Mouse (Mus musculus) lung, postnatal 4 days (tissue): ENCODE measurements around the gene Zfp365.

ENCODE experiments used
- DNase-seq, 2 experiments: peaks; one replicate each; pipeline ENCODE4 v3.0.0; 2021

Zfp365 gene

DNA sequence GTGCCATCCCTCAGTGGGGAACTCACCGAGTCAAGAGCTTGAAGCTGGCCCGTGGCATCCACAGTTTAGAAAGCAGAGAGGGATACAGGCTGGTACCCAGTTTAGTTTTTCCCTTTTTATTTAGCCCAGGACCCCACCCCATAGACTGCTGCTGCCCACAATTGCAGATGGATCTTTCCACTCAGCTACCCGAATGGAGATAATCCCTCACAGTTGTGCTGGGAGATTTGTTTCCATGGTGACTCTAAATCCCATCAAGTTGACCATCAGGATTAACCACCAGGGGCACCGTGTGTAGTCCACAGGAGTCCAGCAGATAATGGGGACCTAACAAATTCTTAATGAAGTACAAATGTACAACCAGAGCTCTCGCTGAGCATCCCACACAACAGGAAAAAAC lies 11.3 kb downstream of the Zfp365 start:
- DNase-seq = no peak

DNA sequence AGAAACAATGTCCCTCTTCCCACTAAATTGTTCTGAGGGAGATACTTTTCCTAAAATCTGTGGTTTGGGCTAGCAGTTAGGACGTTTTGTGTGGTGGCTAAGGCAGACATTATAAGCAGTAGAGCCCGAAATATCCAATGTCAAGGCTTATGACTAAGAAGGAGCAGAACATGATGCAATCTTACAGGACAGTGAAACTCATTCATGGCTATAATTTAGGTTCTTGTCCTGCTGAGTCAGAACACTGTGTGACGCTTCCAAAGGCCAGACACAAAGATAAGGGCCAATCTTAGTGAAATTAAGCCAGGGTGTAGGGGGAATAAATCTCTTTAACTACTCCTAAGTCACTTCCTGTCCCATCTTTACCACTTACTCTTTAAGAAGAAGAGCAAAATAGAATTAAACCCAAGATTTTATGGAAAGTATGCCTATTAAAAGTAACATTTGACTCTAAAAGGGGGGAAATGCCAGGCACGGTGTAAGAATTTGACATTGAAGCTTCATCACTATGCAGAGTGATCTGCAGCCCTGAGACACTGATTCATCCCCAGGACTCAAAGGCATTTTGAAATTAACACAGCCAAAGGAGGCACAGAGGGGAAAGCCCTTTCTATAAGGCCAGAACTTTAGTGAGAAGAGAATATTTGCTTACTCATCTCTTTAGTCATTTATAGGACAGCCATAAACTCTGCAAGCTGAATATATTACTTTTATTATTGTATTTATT lies 13.3 kb downstream of the Zfp365 start:
- DNase-seq = no peak

DNA sequence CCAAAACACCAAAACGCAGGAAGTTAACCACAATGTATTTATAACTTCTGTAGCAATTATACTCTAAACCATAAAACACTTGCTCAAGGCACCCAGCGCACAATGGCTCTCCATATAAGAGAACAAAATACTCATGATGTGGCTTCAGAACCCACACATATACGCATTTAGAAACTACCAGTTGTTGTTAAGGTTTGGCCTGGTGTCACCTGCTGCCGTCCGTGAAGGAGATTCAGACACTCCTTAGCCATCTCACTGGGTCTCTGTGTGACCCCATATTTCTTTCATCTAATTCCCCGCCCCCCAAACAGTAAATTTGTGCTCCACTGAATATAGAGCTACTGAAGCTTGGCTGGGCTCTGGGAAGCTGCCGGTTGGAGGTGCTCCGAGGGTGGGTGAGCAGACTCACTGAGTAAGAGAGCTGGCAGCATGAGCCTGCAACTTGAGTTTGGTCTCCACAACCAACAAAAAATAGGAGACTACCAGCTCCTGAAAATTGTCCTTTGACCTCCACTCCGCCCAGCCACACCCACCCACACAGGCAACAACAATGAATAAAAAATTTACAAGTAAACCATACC lies 14.0 kb downstream of the Zfp365 start:
- DNase-seq = no peak

DNA sequence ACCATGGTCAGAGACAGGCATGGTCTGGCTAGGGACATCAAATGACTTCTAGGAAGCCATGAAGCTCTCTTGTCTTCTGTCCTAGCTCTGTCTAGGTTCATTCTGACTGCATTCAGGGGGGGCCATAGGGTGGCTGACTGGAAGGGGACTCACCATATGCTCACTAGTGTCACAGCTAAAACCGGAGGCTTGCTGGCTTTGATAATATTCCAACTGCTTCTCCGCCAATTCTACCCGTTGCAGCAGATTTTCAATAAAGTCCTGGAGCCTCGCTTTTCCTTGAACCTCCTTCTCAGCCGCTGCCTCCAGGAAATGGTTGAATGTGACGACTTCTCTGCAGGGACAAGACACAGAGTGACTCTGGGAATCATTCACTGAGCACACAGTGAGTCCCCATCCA lies 15.2 kb downstream of the Zfp365 start:
- DNase-seq = no peak

DNA sequence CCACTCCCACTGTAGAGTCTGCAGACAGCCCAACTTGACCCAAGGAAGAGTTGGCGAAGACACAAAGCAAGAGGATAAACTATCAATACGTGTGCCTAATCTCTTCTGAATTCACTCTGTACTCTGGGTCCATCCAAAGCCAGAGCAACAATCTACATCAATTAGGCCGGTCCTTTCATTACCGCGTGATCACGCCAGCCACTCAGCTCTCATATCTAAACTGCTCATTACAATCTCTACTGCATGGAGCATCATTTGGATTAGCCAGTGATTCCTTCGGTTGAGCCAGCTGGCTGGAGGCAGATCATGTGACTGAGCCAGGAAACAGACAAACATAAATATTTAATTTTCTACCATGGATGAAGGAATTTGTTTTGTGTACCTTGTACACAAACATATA lies 17.8 kb downstream of the Zfp365 start:
- no peak for DNase-seq

DNA sequence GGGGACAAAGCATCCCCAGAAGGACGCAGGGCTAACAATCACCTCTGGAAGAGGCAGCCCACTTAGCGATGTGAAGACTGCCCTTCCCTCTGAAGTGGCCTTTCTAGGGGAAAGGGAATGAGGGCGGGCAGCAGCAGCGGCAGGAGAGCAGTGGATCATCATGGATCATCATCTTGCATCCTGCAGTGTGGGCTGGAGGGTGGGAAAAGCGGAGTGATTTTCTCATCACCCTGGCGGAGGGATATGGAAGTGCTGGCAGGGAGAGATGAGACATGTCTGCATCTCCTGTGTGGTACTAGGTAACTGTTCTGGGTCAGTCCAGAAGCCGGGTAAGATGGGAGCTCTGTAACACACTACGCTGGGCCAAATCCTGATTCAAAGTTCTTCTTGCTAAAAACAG lies 18.4 kb downstream of the Zfp365 start:
- DNase-seq = no peak

DNA sequence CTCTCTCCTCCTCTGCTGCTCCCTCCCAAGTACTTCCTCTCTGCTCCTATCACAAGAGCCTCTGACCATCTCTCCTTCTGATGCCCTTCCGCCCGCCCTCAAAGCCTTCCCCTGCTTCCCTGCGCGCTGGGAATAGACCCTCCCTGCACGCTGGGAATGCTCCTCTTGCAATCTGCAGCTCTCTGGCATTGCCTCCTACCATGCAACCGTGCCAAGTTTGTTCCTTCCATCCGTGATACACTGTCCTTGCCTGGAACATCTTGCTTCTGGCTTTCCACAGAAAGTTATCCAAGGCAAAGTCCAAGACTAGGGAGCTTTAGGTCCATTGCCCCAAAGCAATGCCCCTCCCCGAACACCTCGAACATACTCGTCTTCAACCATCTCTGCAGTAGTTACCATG lies 19.2 kb downstream of the Zfp365 start:
- DNase-seq = no peak

DNA sequence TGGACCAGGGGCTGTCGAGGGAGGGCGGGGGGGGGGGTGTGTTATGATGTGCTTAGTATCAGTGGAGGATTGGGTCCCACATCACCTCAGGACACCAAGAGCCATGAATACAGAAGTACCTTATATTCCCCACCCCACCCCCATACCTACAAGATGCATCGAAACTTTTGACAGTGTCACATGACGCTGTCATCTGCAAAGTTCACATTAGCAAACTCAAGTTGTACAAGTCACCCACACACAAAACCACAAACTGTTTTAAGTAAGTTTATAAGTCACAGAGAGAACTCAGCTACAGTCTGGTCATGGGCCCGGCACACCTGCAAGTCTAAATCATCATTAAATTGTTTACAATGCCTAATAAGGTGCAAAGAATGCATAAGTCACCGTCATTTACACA lies 21.3 kb downstream of the Zfp365 start:
- no peak for DNase-seq

DNA sequence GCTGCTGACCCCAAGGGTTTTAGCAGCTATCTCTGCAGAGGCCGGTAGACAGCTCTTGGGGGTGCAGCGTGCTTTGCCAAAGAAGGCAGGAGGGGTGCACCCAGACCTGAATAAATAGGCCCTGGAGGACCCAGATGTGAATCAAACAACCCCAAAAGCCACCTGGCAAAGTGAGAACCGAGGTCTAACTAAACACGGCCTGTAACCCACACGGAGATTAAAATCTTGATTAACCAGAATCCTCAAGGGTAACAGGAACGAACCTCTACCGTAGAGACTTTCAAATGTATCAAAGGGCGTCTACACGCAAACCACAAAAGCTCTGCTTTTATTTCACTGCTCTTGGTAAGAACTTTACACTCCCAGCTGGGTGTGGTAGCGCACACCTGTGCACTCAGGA lies 24.5 kb downstream of the Zfp365 start:
- no peak for DNase-seq

DNA sequence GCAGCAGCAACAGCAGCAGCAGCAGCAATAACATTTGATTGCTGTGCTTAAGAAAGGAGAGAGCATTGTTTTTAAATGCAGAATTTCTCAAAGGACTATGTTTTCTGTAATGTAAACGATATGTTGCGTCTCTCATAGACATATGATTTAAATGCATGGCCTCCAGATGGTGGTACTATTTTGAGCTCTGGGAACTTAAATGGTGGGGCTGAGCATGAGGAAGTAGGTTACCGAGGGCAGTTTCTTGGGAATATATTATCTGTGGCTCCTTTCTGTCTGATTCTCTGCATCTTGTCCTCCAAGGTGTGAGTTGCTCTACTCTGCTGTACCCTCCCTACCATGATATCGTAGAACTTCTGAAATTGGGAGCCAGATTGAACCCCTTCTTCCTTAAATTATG lies 31.8 kb downstream of the Zfp365 start:
- DNase-seq = no peak

DNA sequence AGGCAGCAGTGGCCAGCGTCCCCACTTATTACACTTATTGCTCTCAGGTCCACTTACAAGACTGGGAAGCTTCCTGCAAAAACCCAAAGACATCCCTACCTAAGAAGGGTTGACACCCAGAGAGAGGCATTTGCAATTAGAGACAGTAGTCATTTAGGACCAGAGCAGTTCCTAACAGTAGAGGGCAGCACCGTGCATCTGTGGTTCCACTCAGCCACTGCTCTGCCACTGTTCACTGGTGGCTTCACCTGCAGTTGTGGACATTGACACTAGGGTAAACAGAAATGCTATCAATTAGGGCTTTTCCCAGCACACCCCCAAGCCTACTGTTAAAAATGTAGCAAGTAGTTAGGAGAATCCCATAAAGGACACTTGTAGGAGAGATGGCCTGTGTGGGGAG lies 40.7 kb downstream of the Zfp365 start:
- peak; percentile 55 to 81 for DNase-seq

DNA sequence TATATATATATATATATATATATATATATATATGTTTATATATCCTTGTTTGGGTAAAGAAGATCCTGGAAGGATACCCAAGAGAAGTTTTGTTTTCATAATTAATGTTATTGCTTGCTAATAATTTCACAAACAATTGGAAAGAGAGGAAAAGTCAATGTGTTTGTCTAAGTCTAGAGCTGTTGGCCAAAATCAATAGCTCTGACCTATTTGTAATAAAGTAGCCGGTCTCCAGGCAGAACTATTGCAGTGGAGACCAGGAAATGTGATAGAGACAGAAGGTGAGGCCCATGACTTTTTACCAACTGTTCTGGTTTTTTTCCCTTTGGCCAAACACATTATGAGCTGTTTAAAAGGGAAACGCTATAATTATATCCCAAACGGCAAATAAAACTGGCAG lies 44.2 kb downstream of the Zfp365 start:
- DNase-seq = no peak

DNA sequence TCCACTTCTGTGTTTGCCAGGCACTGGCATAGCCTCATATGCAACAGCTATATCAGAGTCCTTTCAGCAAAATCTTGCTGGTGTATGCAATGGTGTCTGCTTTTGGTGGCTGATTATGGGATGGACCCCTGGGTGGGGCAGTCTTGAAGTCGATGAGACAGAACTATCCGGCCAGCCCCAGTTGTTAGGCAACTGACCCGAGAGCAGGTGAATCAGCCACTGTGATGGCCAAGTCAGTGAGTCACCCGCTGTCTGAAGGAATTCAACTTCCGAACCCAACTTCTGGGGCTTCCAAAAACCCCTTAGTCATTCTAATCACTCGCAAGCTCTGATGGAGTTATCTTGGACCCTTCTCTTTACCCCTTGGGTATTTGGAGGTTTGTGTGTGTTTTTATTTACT lies 46.6 kb downstream of the Zfp365 start:
- DNase-seq = no peak

DNA sequence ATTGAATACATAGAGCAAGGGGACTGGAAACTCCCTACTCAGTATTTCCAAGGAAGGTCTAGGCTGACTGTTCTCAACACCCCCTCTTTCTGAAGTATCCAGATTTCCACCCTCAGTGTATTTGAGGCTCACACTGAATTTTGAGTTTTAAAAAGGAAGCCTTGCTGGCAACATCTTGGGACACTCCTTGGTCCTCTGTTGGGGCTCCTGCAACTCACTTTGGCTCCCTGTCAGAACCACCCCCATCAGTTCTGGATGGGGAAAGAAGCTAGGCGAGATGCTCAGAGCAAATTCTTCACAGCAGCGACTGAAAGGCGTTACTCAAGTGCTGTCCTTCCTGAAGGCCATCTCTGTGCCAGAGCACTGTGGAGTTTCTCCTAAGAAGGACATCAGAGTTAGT lies 47.4 kb downstream of the Zfp365 start:
- no peak for DNase-seq

DNA sequence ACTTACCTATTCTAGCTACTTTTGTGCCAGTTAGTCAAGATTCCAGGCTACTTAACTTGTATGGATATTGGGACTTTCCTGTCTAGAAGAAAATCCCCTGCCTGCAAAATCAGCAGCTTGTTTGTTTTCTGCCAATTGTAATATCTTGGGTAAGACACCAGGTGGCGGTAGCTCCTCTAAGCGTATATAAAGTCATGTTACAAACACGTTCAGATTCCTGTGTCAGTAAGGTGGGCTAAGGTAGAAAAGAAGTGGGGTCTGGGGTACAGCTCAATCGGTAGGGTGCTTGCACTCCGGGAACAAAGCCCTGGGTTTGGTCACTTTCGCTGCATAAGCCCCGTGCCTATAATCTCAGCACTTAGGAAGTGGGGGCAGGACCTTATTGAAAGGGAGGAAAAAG lies 50.1 kb downstream of the Zfp365 start:
- peak in 1 of 2 experiments; percentile 42 for DNase-seq

DNA sequence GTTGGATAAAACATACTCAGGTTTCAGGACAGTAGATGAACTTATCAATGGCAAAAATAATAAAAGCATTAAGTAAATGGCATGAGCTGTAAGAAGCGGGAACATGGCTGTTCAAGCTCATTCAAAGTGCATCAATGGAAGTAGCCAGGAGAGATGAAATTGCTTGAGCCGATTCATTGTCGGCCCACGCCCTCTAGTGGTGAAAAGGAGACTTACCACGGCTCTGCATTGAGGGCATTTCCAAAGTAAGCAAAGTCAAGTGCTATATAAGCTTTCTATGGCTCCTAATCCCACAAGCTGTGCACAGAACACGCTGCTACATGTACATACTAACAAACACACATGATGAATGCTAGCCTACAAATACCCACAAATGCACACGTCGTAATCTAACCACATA lies 53.6 kb downstream of the Zfp365 start:
- peak; percentile 60 to 83 for DNase-seq

DNA sequence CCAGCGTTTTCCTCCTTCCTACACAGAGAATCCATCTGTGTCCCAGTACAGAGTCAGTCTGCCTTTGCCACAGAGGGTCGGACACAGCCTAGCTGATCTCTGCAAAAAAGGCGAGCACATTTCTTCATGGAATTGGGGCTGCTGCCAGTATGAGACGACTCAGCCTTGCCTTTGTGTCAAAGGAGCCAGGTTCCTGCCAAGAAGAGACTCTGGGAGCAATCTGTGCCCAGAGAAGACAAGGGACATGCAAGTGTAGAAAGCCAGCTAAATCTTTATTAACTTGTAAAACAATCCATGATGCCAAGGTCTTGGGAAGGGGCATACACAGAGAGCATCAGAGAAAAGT lies 54.9 kb downstream of the Zfp365 start:
- DNase-seq = no peak

DNA sequence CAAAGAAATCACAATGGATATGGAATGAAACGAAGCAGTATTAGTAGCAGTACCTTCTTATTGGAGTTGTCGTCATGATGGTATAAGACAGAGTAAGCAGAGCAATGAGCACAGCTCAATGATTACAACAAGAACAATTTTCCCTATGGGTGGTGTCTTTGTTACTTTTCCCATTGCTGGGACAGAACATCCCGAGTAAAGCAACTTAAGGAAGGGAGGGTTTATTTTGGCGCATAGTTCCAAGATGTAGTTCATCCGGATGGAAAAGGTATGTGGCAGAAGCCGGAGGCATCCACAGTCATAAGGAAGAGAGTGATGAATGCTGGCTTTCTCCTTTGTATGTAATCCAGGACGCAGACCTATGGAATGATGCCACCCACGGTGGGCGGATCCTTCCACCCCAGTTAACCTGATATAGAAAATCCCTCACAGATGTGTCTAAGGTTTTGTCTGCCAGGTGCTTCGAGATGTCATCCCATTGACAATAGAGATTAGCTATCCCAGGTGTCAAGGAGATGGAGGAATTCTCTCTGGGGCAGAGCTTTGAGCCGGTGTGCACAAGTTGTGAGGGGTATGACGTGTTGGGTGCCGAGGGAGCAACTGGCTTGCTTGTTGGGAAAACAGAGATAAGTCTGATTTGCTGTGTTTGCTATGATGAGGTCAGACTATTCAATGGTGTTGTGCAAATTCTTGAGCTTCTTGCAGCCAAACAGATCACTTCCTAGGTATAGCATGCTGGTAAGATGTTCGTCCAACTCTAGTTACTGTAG lies 55.5 kb downstream of the Zfp365 start:
- no peak for DNase-seq

DNA sequence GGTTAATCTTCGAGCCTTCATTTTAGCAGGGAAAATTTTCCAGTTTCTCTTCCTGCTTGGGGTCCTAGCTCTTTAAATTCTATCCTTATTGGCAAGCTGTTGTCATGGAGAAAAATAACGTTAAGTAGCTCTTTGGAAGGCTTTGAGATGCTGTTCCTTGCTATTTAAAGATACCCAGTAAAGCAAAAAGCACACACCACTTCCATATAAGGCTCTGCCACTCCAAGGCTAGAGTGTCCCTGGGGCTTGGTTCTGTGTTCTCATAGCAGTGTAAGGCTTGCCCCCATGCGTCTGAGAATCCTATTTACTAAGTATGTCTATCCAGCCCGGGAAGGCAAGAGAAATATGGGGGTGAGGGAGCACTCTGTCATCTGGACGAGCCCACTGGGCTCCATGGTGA lies 56.7 kb downstream of the Zfp365 start:
- DNase-seq = no peak

DNA sequence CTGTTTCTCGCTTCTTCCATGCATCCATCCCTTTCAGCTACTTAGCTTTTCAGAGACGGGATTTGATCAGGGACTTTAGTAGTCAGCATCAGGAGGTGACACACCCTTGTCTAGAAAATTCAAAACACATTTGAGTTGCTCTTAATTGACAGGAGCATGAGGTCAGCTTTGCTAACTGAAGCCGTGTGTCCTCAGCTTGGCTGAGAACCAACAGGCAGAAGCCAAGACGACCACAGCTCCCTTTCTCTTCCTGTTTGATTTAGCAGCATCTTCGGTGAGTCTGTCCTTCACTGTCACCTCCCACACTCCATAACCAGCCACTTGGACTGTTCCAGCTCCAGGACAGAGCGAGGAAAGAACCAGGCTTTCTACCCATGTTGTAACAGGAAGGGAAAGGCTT lies 60.1 kb downstream of the Zfp365 start:
- no peak for DNase-seq

DNA sequence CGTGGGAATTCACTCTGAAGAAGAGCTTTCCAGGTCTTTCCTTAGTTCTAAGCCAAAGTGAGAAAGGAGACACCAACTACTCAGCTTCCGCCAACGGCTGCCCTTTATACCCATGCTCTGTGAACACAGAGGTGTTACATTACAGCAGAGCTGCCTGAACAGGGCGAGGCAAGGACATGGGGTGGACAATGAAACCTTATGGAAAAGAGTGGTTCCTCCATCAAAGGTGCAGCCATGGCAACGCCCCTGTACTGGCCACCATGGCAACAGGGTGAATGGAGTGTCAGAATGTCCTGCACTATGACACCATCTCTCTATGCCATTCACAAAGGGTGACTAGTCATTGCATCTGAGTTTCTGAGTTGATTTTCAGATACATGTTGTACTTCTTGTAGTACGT lies 61.4 kb downstream of the Zfp365 start:
- DNase-seq = no peak

DNA sequence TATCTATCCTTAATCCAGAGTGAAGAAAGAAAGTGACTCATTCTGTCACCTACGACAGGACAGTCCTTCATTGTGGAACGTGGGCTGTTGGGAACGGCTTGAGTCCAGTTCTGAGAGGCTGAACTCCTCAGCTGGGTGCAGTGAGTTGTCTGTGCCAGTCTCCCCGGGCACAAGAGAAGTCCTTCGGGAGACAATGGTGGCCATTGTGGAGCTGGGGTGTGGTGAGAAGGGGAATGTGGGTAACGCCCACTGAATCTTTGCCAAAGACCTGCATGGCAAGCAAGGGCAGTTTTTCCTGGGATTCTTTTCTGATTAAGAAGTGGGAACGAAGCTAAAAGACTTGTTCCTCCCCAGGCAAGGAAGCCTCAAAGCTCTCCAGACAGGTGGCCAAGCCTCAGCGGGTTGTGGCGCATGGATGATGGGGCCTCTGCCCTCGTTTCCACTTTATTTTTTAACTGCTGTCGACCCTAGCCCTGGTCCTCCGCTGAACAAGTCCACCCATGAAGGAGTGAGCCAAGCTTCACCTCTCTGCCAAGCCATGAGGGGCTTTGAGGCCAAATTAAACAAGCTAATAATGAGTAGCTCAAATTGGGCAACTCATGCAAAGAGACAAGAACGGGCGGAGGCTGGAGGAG lies 66.3 kb downstream of the Zfp365 start:
- peak; percentile 20 to 45 for DNase-seq

DNA sequence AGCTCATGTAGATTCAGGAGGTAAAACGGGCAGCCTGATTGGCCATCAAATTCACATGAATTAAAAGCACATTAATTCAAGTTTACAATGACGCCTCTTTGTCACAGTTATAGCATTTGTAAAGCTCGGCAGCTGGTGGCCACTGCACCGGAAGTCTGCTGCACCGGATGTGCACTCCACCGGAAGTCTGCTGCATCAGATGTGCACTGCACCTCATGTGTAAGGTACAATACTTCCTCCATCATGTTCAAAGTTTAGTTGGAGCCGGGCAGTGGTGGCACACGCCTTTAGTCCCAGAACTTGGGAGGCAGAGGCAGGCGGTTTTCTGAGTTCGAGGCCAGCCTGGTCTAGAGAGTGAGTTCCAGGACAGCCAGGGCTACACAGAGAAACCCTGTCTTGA lies 70.9 kb downstream of the Zfp365 start:
- DNase-seq = no peak

DNA sequence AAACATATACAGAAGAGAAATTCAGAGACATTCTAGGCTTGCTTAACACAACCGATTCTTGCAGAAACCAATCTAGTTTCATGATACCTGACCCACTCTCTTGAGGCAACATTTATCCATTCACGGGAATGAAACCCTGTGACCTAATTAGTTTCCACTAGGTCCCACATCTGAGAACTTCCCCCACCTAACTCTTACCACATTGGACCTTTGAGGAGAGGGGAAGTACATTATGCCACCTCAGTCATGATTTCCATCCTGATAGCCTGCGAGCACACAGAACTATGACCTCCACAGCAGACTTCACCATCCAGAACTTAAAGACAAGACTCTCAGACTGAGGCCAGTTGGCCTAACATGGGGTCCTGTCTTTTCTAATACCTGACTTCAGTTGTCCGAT lies 71.7 kb downstream of the Zfp365 start:
- DNase-seq = no peak
